Mouse (Mus musculus) stomach, postnatal 0 days (tissue): ENCODE data around the gene Gramd1c.

Experiments
- CTCF ChIP-seq: IDR thresholded peaks from 2 replicates; pipeline ENCODE4 v1.5.1; 2016; ENCODE audit warnings: antibody characterized with exemption, low read depth, mild to moderate bottlenecking, moderate library complexity
- EP300 ChIP-seq: optimal IDR thresholded peaks from 2 replicates; pipeline ENCODE3; 2016; ENCODE audit warnings: antibody characterized with exemption

DNA sequence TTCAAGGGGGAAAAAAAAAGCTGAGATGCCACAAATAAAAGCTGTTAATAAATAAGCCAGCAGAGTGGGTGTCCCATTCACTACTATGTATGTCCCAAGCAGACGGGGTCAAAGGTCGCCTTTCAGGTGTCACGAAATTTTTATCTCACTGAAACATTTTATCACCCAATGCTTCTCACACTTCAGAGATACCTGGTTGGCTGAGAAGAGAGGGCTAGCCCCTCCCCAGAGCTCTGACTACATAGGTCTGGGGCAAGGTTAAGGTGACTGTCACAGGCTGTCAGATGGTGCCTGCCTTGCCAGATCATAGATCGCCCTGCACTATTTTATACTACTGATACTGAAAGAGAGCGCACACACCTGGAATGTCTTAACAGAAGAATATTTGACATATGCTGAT is 29.8 kb downstream of the Gramd1c start:
- TF ChIP-seq EP300 (no peak), CTCF (no peak)
